Mouse (Mus musculus): ENCODE results near the gene Csrnp1.

- TF ChIP-seq TAL1 (conservative IDR thresholded peaks at IDR 0.05; ENCODE audit: low read depth, low read length) = no peak
- no peak for TF ChIP-seq CTCF (IDR thresholded peaks at IDR 0.05; ENCODE audit: low read depth, low read length)
- no peak for TF ChIP-seq GATA1 (IDR thresholded peaks at IDR 0.05; ENCODE audit: borderline replicate concordance, low read length)
Measured at GRCm38 (mm10) chr9:119985881-119986574, 1.6 kb upstream of the Csrnp1 start.
